Mouse (Mus musculus) midbrain, embryonic 12.5 days (tissue): ENCODE results near the gene Snw1. TPM values are rescaled to one million over a fixed set of nuclear protein-coding genes. Genes with fewer than 3 reads are reported as not detected.

Experiments
- ATAC-seq: fragments of 200-750 bp; cut with Nextera tagmentation; 2 replicates; pipeline ENCODE4 v1.8.0; 2017; ENCODE audit warnings: low read depth, moderate TSS enrichment, moderate library complexity; ENCODE audit not compliant: low FRiP score
- H3K27ac ChIP-seq: fragments of 300-500 bp; sonication (generic); replicated peaks from 2 replicates; pipeline ENCODE4 v1.5.1; 2016; ENCODE audit warnings: mild to moderate bottlenecking
- H3K27me3 ChIP-seq: fragments of 300-500 bp; sonication (generic); 2 replicates; pipeline ENCODE4 v1.6.1; 2016; ENCODE audit warnings: mild to moderate bottlenecking
- H3K36me3 ChIP-seq: fragments of 300-500 bp; sonication (generic); 2 replicates; pipeline ENCODE4 v1.6.1; 2016
- H3K4me1 ChIP-seq: fragments of 300-500 bp; sonication (generic); 2 replicates; pipeline ENCODE4 v1.6.1; 2016
- H3K4me2 ChIP-seq: fragments of 300-500 bp; sonication (generic); replicated peaks from 2 replicates; pipeline ENCODE4 v1.6.1; 2016; ENCODE audit warnings: mild to moderate bottlenecking, moderate library complexity
- H3K4me3 ChIP-seq: fragments of 300-500 bp; sonication (generic); 2 replicates; pipeline ENCODE4 v1.5.1; 2016; ENCODE audit warnings: mild to moderate bottlenecking
- H3K9ac ChIP-seq: fragments of 300-500 bp; sonication (generic); replicated peaks from 2 replicates; pipeline ENCODE4 v1.6.1; 2016; ENCODE audit warnings: mild to moderate bottlenecking, moderate library complexity
- H3K9me3 ChIP-seq: fragments of 300-500 bp; sonication (generic); 2 replicates; pipeline ENCODE4 v1.6.1; 2016; ENCODE audit warnings: mild to moderate bottlenecking
- WGBS: fragments of 180-500 bp; shearing (Covaris S2); methylation state at CpG from one replicate; pipeline ENCODE4 v1.1.7; 2016; 5-methylcytosine and 5-hydroxymethylcytosine counted together
- polyA plus RNA-seq: library from polyadenylated mRNA; unstranded; fragments of >200 nt; fragmentation: Nextera tagmentation; extraction: Ambion mirVana; gene quantifications from 2 replicates; pipeline ENCODE4 v1.2.1, GENCODE M21; 2016

The Snw1 gene
- polyA plus RNA-seq, 1 experiment from 2014 or later = 152 TPM

DNA sequence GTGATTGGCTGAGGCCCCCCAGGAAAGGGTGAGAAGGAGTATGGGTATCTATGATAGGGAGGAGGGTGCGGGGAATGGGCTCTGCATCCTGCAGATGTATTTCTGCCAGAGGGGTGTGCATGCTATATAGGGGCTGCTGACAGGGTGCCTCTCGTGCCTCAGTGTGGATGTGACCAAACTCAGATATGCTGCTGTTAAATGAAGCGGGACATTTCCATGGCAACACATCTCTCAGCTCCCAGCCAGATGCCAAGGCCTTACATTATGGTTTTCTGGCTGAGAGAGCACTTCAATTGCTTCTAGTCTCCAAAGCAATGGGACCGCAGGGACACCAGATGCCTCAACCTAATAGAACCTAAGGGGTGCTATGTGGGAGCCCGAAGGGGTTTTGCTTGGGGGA is 53.2 kb downstream of the Snw1 start:
- ATAC-seq = peak; percentile 75
- H3K36me3 ChIP-seq = peaks cover 11% of the 10 kb centered on the region; the same call in 1 of the 2 replicates
- H3K9ac ChIP-seq = no peak overlapping the region
- peaks cover 14% of the 10 kb centered on the region for H3K4me1 ChIP-seq
- H3K27ac ChIP-seq = peak overlapping the region; percentile 73
- 54% methylated on average over 5 of the region's 5 CpGs for WGBS
- no peaks in the 10 kb centered on the region for H3K27me3 ChIP-seq
- H3K9me3 ChIP-seq = no peaks in the 10 kb centered on the region
- no peak overlapping the region for H3K4me2 ChIP-seq
- no peak overlapping the region for H3K4me3 ChIP-seq

DNA sequence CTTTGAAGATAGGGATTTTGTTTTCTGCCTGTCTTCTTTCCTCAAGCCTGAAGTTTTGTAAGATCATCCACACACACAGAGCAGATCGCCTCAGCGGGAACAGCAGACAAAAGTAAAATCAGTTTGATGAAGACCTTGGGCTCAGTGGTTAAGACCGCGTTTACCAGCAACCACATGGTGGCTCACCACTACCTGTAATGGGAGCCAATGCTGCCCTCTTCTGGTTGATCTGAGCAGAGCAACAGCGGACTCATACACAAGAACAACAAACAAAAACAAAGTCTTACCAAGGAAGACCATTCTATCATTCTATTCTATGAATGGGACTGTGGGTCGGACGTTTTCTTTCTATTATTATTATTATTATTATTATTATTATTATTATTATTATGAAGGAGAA is 55.4 kb downstream of the Snw1 start:
- WGBS = 40% methylated on average over 7 of the region's 7 CpGs
- H3K9ac ChIP-seq = no peak overlapping the region
- H3K4me3 ChIP-seq = no peak overlapping the region
- ATAC-seq = no peak
- no peaks in the 10 kb centered on the region for H3K36me3 ChIP-seq
- H3K27ac ChIP-seq = no peak overlapping the region
- peaks cover 12% of the 10 kb centered on the region for H3K4me1 ChIP-seq
- H3K27me3 ChIP-seq = no peaks in the 10 kb centered on the region
- no peaks in the 10 kb centered on the region for H3K9me3 ChIP-seq
- no peak overlapping the region for H3K4me2 ChIP-seq

DNA sequence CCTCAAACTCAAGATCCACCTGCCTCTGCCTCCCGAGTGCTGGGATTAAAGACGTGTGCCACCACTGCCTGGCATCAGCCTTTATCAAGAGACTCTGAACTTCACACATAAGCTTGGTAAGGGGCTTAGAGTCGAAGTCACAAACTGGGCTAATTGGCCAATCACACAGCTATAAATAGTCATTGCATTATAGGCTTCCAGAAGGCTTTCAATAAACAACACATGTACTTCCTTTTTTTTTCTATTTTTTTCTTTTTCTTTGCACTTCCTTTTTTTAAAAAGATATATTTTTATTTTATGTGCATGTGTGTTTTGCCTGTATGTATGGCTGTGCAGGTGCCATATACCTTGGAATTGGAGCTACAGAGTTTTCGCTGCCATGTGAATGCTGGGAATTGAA is 56.7 kb downstream of the Snw1 start:
- WGBS = 83% methylated on average over 4 of the region's 4 CpGs
- Histone ChIP-seq H3K4me3 (no peak overlapping the region), H3K4me1 (peaks cover 12% of the 10 kb centered on the region), H3K9me3 (no peaks in the 10 kb centered on the region), H3K9ac (no peak overlapping the region), H3K4me2 (no peak overlapping the region), H3K27me3 (no peaks in the 10 kb centered on the region), H3K27ac (no peak overlapping the region), H3K36me3 (no peaks in the 10 kb centered on the region)
- no peak for ATAC-seq

DNA sequence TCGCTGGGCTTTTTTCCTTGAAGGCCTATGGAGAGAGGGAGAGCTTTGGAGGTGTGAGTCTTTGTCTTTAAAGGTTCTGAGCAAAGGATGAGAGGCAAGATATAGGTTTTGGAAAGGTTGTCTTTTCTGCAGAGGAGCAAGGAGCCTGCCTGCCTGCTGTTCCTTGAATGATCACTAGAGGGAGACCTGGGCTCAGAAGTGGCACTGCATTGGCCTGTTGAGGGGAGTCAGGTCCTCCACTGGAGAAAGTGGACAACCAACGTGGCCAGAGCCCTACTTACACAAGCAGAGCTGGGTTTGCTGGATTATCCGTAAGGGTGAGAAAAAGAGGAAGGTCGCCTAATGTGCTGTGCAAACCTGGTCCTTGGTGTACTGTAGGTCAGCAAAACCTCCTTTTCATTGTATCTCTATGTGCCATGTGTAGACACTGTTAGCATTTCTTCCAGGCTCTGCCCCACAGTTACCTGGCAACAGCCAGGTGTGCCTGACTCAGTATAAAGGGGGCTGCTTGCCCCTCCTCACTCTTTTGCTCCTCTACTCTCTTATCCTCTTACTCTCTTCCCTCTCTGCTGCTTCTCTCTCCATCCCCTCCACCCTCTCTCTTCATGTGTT is 58.8 kb downstream of the Snw1 start:
- H3K4me3 ChIP-seq = no peak overlapping the region
- 19% methylated on average over 4 of the region's 4 CpGs for WGBS
- no peaks in the 10 kb centered on the region for H3K27me3 ChIP-seq

DNA sequence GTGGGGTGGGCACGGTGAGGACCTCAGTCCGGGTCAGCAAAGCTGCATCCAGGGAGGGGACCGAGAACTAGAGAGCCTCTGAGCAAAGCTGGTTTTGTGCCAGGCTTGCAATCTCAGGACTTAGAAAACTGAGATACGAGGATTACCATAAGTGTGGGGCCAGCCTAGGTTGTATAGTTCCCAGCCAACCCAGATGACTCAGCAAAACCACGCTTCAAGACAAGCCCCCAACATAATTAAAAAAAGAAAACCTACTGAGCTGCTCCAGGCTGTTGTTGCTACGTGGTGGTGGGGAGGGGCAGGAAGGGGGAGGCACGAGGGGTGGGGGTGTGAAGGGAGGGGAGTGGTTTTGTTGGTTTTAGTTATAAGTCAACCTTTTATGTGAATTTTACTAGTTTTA is 61.1 kb downstream of the Snw1 start:
- no peak overlapping the region for H3K27ac ChIP-seq
- H3K4me2 ChIP-seq = no peak overlapping the region
- 59% methylated on average over 7 of the region's 7 CpGs for WGBS
- no peak for ATAC-seq
- no peaks in the 10 kb centered on the region for H3K9me3 ChIP-seq
- no peaks in the 10 kb centered on the region for H3K36me3 ChIP-seq
- H3K9ac ChIP-seq = no peak overlapping the region
- no peaks in the 10 kb centered on the region for H3K4me1 ChIP-seq
- no peaks in the 10 kb centered on the region; the same call in 1 of the 2 replicates for H3K27me3 ChIP-seq
- H3K4me3 ChIP-seq = no peak overlapping the region

More for the DNA sequence above, 58.8 kb downstream of the Snw1 start:
- Histone ChIP-seq H3K4me1 (no peaks in the 10 kb centered on the region), H3K36me3 (no peaks in the 10 kb centered on the region), H3K9me3 (no peaks in the 10 kb centered on the region), H3K9ac (no peak overlapping the region), H3K27ac (no peak overlapping the region), H3K4me2 (no peak overlapping the region)
- ATAC-seq = peak; percentile 57

DNA sequence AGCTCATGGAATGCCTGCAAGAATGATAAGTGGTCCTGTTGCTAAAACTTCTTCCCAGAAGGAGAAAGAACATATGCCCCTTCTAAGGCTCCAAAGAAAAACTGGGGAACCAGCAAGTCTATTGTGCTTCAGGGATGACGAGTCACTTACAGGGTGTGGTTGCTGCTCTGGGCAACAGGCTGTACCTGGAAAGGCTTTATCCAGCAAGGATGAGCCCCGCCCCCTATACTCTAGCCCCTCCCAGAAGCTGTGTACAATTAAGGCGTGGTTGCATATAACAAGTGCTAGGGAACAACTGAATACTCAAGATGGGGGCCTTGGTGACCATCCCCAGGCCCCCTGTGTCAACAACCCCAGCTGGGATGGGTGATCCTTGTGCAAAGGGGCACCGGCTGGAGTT is 63.0 kb downstream of the Snw1 start:
- no peak overlapping the region for H3K9ac ChIP-seq
- ATAC-seq = no peak
- no peaks in the 10 kb centered on the region for H3K9me3 ChIP-seq
- H3K4me2 ChIP-seq = no peak overlapping the region
- H3K27me3 ChIP-seq = no peaks in the 10 kb centered on the region; the same call in 1 of the 2 replicates
- 87% methylated on average over 4 of the region's 4 CpGs for WGBS
- H3K36me3 ChIP-seq = no peaks in the 10 kb centered on the region
- H3K4me3 ChIP-seq = no peak overlapping the region
- H3K27ac ChIP-seq = no peak overlapping the region
- H3K4me1 ChIP-seq = no peaks in the 10 kb centered on the region

DNA sequence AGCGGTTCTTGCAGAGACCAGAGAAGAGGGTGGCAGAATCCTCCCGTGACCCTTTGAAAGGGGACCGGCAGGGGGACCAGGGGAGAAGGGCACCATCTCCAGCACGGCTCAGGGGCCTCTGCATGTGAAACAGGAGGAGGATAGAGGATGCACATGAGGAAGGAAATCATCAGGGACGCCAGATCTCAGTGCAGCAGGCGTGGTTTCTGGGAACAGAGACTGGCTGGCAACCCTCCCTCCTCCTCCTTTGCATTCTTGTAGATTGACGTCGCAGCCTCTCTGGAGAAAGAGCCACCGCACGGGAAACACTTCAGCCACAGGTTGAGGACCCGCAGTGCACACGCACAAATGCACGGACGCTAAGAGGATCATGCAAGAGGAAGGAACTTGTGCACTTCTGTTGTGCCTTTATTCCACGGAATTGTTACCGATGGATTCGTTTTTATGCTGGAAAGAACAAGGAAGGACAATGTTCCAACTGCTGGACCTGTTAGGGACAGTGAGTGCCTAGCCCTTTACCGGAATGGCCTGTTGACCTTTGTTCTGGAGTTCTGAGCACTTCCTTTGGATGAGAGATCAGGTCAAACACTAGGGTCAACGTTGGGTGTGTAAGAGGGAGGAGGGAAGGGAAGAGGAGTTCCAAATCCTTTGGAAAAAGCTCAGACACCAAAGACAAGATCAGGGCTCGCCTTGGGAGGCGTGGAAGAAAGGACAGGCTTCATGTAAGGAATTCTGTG is 64.0 kb downstream of the Snw1 start:
- Histone ChIP-seq H3K27ac (no peak overlapping the region), H3K36me3 (no peaks in the 10 kb centered on the region), H3K27me3 (no peaks in the 10 kb centered on the region; the same call in 1 of the 2 replicates), H3K4me3 (no peak overlapping the region), H3K4me2 (0 out of 2 replicates have a peak overlapping the region, but pooled peaks have one; percentile 8), H3K9me3 (no peaks in the 10 kb centered on the region), H3K4me1 (no peaks in the 10 kb centered on the region), H3K9ac (no peak overlapping the region)
- WGBS = 55% methylated on average over 21 of the region's 21 CpGs
- no peak for ATAC-seq

DNA sequence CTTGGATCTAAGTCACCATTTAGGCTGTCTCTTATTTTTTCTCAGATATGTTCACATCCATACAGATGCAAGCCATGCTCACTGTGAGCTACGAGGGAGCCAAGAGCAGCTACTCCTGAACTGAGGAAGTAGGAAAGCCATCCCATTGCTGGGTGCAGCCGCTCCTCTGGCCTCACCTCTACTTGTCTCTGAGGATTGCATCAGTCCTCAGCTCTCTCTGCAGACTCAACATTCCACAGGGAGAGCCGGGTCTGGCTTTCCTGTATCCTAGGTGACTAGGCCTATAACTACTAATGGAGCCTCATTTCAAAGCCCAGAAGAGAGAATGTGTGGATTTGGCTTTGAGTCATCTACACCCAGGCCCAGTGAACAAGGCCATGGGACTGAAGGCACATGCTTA is 66.4 kb downstream of the Snw1 start:
- Histone ChIP-seq H3K9ac (no peak overlapping the region), H3K27ac (no peak overlapping the region), H3K4me1 (no peaks in the 10 kb centered on the region), H3K36me3 (no peaks in the 10 kb centered on the region), H3K4me3 (no peak overlapping the region), H3K4me2 (no peak overlapping the region), H3K9me3 (no peaks in the 10 kb centered on the region), H3K27me3 (no peaks in the 10 kb centered on the region; the same call in 1 of the 2 replicates)
- no peak for ATAC-seq
- 70% methylated on average over 3 of the region's 3 CpGs for WGBS

DNA sequence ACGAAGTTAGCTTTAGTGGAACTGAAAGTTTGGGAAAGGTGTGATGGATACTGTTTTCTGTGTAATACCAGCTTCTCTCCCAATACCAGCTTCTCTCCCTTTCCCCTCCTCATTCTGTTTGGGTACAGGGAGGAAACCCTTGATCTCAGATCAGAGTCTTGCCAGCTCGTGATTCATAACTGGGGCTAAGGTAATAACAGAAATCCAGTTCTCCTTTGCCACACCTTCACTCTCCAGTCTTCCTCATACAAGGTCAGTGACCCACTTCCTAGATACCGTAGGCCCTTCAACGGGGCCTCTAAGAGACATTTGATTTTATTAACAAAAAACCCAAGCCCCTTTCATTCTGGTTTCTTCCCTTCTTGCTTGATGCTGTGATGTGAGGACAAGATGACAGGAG is 66.9 kb downstream of the Snw1 start:
- H3K27me3 ChIP-seq = no peaks in the 10 kb centered on the region; the same call in 1 of the 2 replicates
- no peaks in the 10 kb centered on the region for H3K9me3 ChIP-seq
- no peak overlapping the region for H3K9ac ChIP-seq
- H3K27ac ChIP-seq = no peak overlapping the region
- H3K36me3 ChIP-seq = no peaks in the 10 kb centered on the region
- ATAC-seq = no peak
- no peak overlapping the region for H3K4me2 ChIP-seq
- no peaks in the 10 kb centered on the region for H3K4me1 ChIP-seq
- 90% methylated on average over 4 of the region's 4 CpGs for WGBS
- no peak overlapping the region for H3K4me3 ChIP-seq

DNA sequence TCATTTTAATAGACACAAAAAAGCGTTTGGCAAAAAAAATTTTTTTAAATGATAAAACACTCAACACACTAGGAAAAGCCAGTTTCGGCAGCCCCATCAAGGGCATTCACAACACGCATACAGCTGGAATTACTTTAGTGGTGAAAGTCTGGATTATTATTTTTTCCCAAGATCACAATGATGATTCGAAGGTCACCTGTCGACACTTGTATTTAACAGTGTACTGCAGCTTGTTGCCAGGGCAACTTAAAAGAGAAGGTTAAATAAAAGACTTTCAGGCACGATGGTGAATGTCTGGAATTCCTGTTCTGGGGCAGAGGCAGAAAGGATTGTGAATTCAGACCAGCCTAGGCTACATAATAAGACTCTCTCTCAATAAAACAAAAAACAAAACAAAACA is 70.2 kb downstream of the Snw1 start:
- H3K4me1 ChIP-seq = no peaks in the 10 kb centered on the region
- no peak overlapping the region for H3K4me3 ChIP-seq
- no peaks in the 10 kb centered on the region for H3K36me3 ChIP-seq
- WGBS = 57% methylated on average over 6 of the region's 6 CpGs
- ATAC-seq = no peak
- H3K27ac ChIP-seq = no peak overlapping the region
- no peaks in the 10 kb centered on the region for H3K27me3 ChIP-seq
- no peak overlapping the region for H3K4me2 ChIP-seq
- no peaks in the 10 kb centered on the region for H3K9me3 ChIP-seq
- H3K9ac ChIP-seq = no peak overlapping the region

DNA sequence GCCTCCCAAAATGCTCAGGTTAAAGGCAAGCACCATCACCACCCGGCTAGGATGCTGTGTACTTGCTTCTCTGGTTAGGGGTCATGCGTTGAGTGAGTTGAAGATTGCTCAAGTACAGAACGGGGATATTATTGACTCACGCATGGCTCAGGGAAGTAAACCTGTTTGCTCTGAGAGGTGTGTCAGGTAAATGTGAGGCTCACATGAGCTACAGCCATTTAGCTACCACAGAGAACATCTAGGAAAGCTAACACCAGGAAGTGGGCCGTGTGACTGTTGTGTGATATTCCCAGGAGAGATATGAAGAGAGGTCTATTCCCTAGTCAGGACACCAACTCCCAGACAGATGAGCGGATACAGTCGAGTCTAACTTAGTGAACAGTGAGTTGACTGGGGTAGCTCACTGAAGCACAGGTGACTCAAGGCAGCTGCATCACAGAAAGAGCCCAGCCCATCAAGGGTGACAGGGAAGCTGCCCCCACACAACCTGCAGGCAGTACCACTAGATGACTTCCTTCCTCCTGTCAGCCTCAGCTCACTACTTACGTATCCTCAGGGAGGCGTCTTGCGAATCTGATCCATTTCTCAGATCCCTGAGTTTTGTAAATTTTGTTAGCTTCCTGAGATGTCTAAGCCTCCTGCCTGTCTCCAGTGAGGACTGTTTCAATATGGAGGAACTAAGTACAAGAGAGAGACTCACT is 72.8 kb downstream of the Snw1 start:
- no peaks in the 10 kb centered on the region for H3K9me3 ChIP-seq
- H3K4me1 ChIP-seq = no peaks in the 10 kb centered on the region
- no peak for ATAC-seq
- H3K4me2 ChIP-seq = no peak overlapping the region
- WGBS = 90% methylated on average over 10 of the region's 10 CpGs
- H3K27ac ChIP-seq = no peak overlapping the region
- H3K36me3 ChIP-seq = no peaks in the 10 kb centered on the region
- no peak overlapping the region for H3K4me3 ChIP-seq
- no peak overlapping the region for H3K9ac ChIP-seq
- H3K27me3 ChIP-seq = no peaks in the 10 kb centered on the region
